Mouse (Mus musculus): ENCODE data around the gene Btf3. TPM values are rescaled to one million over a fixed set of nuclear protein-coding genes. Genes with fewer than 3 reads are reported as not detected.

The Btf3 gene
- total RNA-seq (2021): 100 to 1,000 TPM; 291 to 301 TPM

GRCm38 (mm10) chr13:98316480-98317245 is at the start of gene Btf3:
Btf3 (minus strand) TSS chr13:98317006.
- peak; percentile 96 for DNase-seq

DNA sequence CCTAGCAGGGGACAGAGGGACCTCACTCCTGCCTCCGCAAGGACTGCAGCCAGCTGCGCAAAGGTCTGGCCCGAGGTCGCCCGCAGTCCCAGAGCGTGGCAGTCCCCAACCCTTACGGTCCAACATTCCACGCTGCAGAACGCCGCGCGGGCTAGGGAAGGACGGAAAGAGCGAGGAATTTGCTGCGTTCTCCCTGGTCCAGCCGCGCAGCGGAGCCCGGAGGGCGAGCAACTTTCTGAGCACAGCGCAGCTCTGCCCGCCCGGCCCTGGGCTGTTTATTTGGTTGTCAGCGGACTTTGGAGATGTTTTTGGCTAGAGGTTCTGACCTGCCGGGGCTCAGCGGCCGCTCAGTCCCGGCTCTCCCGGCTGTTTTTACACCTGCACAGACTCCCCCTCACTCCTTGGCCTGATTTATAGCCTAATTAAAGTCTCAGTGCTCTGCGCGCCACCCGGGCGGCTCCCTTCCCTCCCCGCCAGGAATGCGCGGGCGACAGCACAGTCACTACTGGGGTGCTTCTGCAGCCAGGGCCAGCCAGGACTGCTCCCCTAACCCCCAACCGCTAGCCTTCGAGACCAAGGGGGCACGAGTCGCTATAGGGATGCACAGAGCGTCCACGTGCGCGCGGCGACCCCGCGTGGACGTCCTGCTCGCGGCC is 49.1 kb upstream of the Btf3 start:
- DNase-seq: peak; percentile 19

- DNase-seq: no peak
Measured at GRCm38 (mm10) chr13:98365081-98365480, 48.3 kb upstream of the Btf3 start.

GRCm38 (mm10) chr13:98363046-98363445 is 46.2 kb upstream of the Btf3 start:
- no peak for DNase-seq

GRCm38 (mm10) chr13:98361161-98361560 is 44.4 kb upstream of the Btf3 start:
- no peak for DNase-seq

GRCm38 (mm10) chr13:98360391-98360790 is 43.6 kb upstream of the Btf3 start:
- no peak for DNase-seq

DNA sequence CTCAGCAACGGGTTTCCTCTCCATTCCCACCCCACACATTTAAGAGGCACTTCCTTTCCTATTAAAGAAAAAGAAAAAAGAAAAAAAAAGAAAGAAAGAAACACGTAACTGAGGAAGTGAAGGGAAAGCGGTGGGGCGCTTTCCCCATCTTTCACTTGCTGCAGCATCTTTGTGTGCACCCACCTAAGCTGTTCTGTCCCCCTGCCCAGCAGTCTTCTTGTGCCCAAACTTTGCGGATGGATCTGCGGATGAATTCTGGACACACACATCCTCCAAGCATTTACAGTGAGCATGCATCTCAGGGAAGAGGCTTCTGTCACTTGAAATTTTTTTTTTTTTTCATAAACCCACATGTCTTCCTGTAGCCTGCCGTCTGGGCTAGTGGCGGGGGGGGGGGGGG is 42.5 kb upstream of the Btf3 start:
- no peak for DNase-seq

- no peak for DNase-seq
Measured at GRCm38 (mm10) chr13:98358424-98359181, 41.8 kb upstream of the Btf3 start.

GRCm38 (mm10) chr13:98357433-98358423 is 40.9 kb upstream of the Btf3 start:
- no peak for DNase-seq

DNA sequence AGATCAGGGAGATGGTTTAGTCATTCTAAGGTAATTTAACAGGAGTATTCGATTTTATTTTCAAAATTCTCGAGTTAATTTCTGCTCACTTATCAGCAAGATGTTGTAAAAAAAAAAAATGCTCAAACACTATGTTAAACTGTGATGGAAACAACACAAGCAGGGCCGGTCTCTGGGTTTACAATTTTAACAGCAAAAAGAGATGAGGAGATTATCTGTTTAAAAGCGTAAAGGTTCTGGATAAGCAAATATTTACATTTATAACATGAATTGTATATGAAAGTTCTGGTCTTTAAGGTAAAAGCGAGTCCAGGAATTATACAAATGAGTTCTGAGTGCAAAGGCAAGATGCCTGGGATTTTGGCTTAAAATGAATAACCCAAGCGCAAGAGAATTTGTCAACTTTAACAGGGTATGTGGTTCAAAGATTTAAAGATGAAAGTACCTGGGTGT is 40.2 kb upstream of the Btf3 start:
- DNase-seq: no peak

DNA sequence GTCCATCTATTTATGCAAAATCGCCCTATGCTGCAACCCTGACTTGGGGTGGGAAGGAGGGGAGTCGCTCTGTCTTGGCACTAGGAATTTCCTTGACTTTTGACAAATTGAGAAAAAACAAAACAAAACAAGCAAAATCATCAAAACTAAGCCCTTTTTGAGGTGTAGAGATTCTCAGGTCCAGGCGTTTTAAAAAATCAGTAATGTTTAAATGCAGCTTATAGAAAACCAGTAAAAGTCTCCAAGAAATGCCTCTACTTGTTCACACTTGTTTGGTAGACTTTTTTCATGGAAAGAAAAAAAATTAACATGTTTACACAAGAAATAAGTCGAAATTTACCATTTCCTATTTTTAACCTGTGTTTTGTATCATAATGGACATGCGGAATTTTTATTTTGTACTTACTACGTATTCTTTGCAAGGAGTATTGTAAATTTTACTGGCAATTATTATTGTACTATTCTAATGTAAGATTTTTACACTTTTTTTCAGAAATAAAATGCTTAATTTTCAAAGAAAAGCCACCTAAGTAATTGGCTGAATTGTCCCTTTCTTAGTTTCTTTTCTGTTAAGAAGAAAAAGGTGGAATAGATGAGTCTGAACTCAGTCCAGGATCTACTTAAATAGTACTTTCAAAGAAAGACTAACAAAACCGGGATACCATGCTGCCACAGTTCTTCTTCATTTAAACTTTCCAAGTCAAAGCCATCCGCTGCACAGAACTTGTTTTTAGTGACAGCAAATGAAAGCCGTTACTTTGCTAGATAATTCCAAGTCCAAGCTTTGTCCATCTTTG is 39.6 kb upstream of the Btf3 start:
- no peak for DNase-seq

GRCm38 (mm10) chr13:98355559-98356111 is 38.8 kb upstream of the Btf3 start:
- peak; percentile 31 for DNase-seq

GRCm38 (mm10) chr13:98354871-98355558 is 38.2 kb upstream of the Btf3 start:
- peak; percentile 16 for DNase-seq

DNA sequence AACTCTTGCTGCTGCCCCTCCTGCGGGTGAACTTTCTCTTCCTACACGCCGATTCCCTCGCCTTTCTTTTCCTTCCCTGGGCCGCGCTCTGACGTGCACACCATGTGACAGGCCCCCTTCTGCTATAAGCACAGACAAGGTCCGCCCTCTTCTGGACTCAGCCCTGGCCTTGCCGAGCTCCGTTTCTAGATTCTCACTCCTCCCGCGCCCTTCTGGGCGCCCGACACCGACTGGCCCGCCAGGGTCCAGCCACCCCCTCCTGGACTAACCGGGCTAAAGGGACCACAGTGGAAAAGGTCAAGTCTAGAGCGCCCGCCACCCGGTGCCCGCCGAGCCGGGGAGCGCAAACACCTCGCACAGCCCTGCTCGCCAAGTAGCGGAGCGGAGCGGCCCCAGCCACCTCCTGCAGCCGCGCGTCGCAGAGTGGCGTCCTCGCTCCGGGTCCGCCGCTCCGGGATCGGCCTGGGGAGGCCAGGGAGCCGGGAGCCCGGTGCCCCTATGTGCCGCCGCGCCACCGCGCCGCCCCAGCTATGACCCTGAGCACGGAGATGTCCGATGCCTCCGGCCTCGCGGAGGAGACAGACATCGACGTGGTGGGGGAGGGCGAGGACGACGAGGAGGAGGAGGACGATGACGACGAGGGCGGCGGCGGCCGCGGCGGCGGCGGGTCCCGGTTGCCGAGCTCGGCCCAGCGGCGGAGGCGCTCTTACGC is 37.4 kb upstream of the Btf3 start, which contains the start of gene Foxd1:
TSS of gene Foxd1 (plus strand) at position 153 of the 712 bp plus-strand sequence.
- peak; percentile 62 for DNase-seq

- DNase-seq: peak; percentile 6
Measured at GRCm38 (mm10) chr13:98353709-98354089, 36.9 kb upstream of the Btf3 start.

GRCm38 (mm10) chr13:98352381-98352975 is 35.7 kb upstream of the Btf3 start:
- no peak for DNase-seq

GRCm38 (mm10) chr13:98351527-98351926 is 34.7 kb upstream of the Btf3 start:
- peak; percentile 53 for DNase-seq

GRCm38 (mm10) chr13:98349491-98349890 is 32.7 kb upstream of the Btf3 start:
- no peak for DNase-seq

GRCm38 (mm10) chr13:98340506-98340905 is 23.7 kb upstream of the Btf3 start:
- peak; percentile 67 for DNase-seq

All from heart, postnatal 4 days (tissue).